Mouse (Mus musculus) myocyte (in vitro differentiated cells): Measurements from ENCODE around the gene Vip. TPM values are rescaled to one million over a fixed set of nuclear protein-coding genes. Genes with fewer than 3 reads are reported as not detected.

Experiments used
- H3K27me3 ChIP-seq: one replicate; pipeline ENCODE4 v1.6.1; 2011; ENCODE audit not compliant: control insufficient read depth, insufficient read depth, insufficient read length
- H3K36me3 ChIP-seq: one replicate; pipeline ENCODE4 v1.6.1; 2011; ENCODE audit not compliant: control insufficient read depth, insufficient read depth
- H3K4me2 ChIP-seq: one replicate; pipeline ENCODE4 v1.6.1; 2011; ENCODE audit warnings: low read depth, control low read depth
- H3K4me3 ChIP-seq: one replicate; pipeline ENCODE4 v1.5.1; 2011; ENCODE audit warnings: mild to moderate bottlenecking, control low read depth, moderate library complexity
- H3K79me2 ChIP-seq: one replicate; pipeline ENCODE4 v1.6.1; 2011; ENCODE audit not compliant: control insufficient read depth, insufficient read depth
- H3ac ChIP-seq: one replicate; pipeline ENCODE4 v1.6.1; 2011; ENCODE audit not compliant: control insufficient read depth, insufficient read length
- CEBPB ChIP-seq: IDR thresholded peaks from 2 replicates; pipeline ENCODE4 v1.6.1; 2011; ENCODE audit warnings: mild to moderate bottlenecking, moderate library complexity; ENCODE audit not compliant: poor library complexity, insufficient read depth, severe bottlenecking
- E2F4 ChIP-seq: IDR thresholded peaks from one replicate; pipeline ENCODE4 v1.6.1; 2011; ENCODE audit warnings: mild to moderate bottlenecking, control low read depth, moderate library complexity; ENCODE audit not compliant: insufficient read depth
- MAX ChIP-seq: IDR thresholded peaks from one replicate; pipeline ENCODE4 v1.6.1; 2011; ENCODE audit warnings: low read depth, mild to moderate bottlenecking, control low read depth
- MYOD1 ChIP-seq, 3 experiments: IDR thresholded peaks; one replicate each; pipeline ENCODE4 v1.6.1; 2011; ENCODE audit warnings: control low read depth in 2 of 3, low read depth in 2 of 3, mild to moderate bottlenecking in 2 of 3, moderate library complexity in 1 of 3; ENCODE audit not compliant: insufficient read length in 2 of 3, control insufficient read depth in 1 of 3
- MYOG ChIP-seq, 3 experiments: IDR thresholded peaks; one replicate each; pipeline ENCODE4 v1.6.1; 2011; ENCODE audit warnings: control low read depth in 2 of 3, low read depth in 2 of 3, mild to moderate bottlenecking in 2 of 3; ENCODE audit not compliant: insufficient read length in 2 of 3, control insufficient read depth in 1 of 3, insufficient read depth in 1 of 3
- POLR2A ChIP-seq: IDR thresholded peaks from one replicate; pipeline ENCODE4 v1.6.1; 2011; ENCODE audit warnings: low read depth, mild to moderate bottlenecking, control low read depth, moderate library complexity; ENCODE audit not compliant: insufficient read length
- POLR2AphosphoS2 ChIP-seq: IDR thresholded peaks from one replicate; pipeline ENCODE4 v1.6.1; 2011; ENCODE audit warnings: low read depth, control low read depth; ENCODE audit not compliant: insufficient read length
- REST ChIP-seq: IDR thresholded peaks from one replicate; pipeline ENCODE4 v1.6.1; 2011; ENCODE audit warnings: mild to moderate bottlenecking, control low read depth, moderate library complexity; ENCODE audit not compliant: insufficient read depth, insufficient read length
- SRF ChIP-seq: IDR thresholded peaks from one replicate; pipeline ENCODE4 v1.6.1; 2011; ENCODE audit warnings: low read depth; ENCODE audit not compliant: control insufficient read depth, insufficient read length
- TCF12 ChIP-seq: IDR thresholded peaks from one replicate; pipeline ENCODE4 v1.6.1; 2011; ENCODE audit warnings: mild to moderate bottlenecking, control low read depth; ENCODE audit not compliant: poor library complexity, insufficient read depth, severe bottlenecking
- TCF3 ChIP-seq: IDR thresholded peaks from one replicate; pipeline ENCODE4 v1.6.1; 2011; ENCODE audit warnings: low read depth, control low read depth; ENCODE audit not compliant: insufficient read length
- USF1 ChIP-seq: IDR thresholded peaks from one replicate; pipeline ENCODE4 v1.6.1; 2011; ENCODE audit warnings: low read depth, mild to moderate bottlenecking, control low read depth, moderate library complexity
- polyA plus RNA-seq: library from polyadenylated mRNA; unstranded; fragments of >200 nt; fragmentation: generic; extraction: Trizol; gene quantifications from one replicate; pipeline ENCODE4 v1.2.1, GENCODE M21; 2012; ENCODE audit warnings: missing spikeins

Vip gene
- polyA plus RNA-seq, 1 experiment, result not detected

DNA sequence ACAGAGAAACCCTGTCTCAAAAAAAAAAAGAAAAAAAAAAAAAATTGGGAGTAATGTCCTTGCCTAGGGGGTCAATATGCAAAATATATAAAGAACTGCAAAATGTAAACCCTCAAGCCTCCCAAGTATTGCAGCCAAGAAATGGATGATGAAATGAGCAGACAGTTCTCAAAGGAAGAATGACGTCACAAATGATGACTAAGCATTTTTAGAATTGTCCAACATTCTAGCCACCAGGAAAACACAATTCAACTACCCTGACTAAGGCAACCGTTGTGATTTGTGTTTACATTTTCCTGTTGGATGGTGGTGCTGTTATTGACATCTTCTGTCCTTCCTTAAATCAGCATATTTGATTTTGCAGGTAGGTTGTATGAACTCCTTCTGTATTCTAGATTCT, 42.3 kb downstream of the Vip start:
- H3ac ChIP-seq, result no peak overlapping the region
- H3K79me2 ChIP-seq, result no peaks in the 10 kb centered on the region
- H3K27me3 ChIP-seq, result no peaks in the 10 kb centered on the region
- H3K4me3 ChIP-seq, result no peak overlapping the region
- H3K36me3 ChIP-seq, result no peaks in the 10 kb centered on the region
- no peak overlapping the region for H3K4me2 ChIP-seq
- TF ChIP-seq TCF12, result no peak
- TF ChIP-seq MYOG (IDR thresholded peaks at IDR 0.05; ENCODE audit: control insufficient read depth in 1 of 3, insufficient read depth in 1 of 3, insufficient read length in 2 of 3, low read depth in 2 of 3), result no peak
- no peak for TF ChIP-seq E2F4
- 0 out of 2 replicates have a peak, but pooled peaks have one; percentile 12 for TF ChIP-seq CEBPB
- no peak for TF ChIP-seq REST

DNA sequence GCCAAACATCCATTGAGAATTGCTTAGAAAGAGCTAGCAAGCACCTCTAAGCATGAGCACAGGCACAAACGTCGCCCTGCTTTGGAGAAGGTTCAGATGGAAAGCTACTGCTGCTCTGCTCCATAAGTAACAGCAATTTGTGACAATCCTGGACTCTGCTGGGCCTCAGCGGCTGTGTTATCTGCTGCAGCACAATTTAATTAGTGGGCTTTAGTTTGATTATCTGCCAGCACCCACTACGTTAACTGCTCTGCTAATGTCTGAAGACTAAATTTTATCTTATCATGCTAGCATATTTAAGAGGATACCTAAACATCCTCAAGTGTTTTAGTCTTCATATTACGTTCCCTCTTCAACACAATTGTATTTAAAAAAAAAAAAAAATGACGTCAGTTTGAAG, 46.6 kb downstream of the Vip start:
- no peaks in the 10 kb centered on the region for H3K79me2 ChIP-seq
- H3K4me3 ChIP-seq, result no peak overlapping the region
- no peaks in the 10 kb centered on the region for H3K36me3 ChIP-seq
- no peaks in the 10 kb centered on the region for H3K27me3 ChIP-seq
- TF ChIP-seq USF1 (no peak), SRF (no peak), POLR2A (no peak), MYOG (IDR thresholded peaks at IDR 0.05; ENCODE audit: control insufficient read depth in 1 of 3, insufficient read depth in 1 of 3, insufficient read length in 2 of 3, low read depth in 2 of 3) (no peak), CEBPB (no peak), E2F4 (no peak), REST (no peak)
- H3K4me2 ChIP-seq, result no peak overlapping the region
- no peak overlapping the region for H3ac ChIP-seq

- Histone ChIP-seq H3K36me3 (no peaks in the 10 kb centered on the region), H3K79me2 (no peaks in the 10 kb centered on the region), H3K27me3 (no peaks in the 10 kb centered on the region), H3ac (no peak overlapping the region), H3K4me3 (no peak overlapping the region), H3K4me2 (no peak overlapping the region)
- no peak for TF ChIP-seq MAX
- TF ChIP-seq TCF3, result no peak
- TF ChIP-seq POLR2AphosphoS2, result no peak
- TF ChIP-seq CEBPB, result no peak
- TF ChIP-seq E2F4, result no peak
- no peak for TF ChIP-seq USF1
- TF ChIP-seq TCF12, result no peak
- no peak for TF ChIP-seq POLR2A
- no peak for TF ChIP-seq MYOG (IDR thresholded peaks at IDR 0.05; ENCODE audit: control insufficient read depth in 1 of 3, insufficient read depth in 1 of 3, insufficient read length in 2 of 3, low read depth in 2 of 3)
- TF ChIP-seq REST, result no peak
- TF ChIP-seq SRF, result no peak
- no peak for TF ChIP-seq MYOD1 (IDR thresholded peaks at IDR 0.05; ENCODE audit: control insufficient read depth in 1 of 3, insufficient read length in 2 of 3, low read depth in 2 of 3)
Measured at GRCm38 (mm10) chr10:5694351-5694750, 55.3 kb downstream of the Vip start.

Other genes starting within 250 kb of the Vip start
- 19.0 TPM for gene Syne1, start 87.7 kb upstream of the Vip start, polyA plus RNA-seq
- gene Myct1, start 45.4 kb upstream of the Vip start, polyA plus RNA-seq, result not detected
- gene Fbxo5, start 166.4 kb downstream of the Vip start, polyA plus RNA-seq, result 6.3 TPM
- gene Mtrf1l, start 184.7 kb downstream of the Vip start, polyA plus RNA-seq, result 2.7 TPM